In genomic region chr3:20776128-20776963, GRCm38 (mm10) we compare ENCODE assay signal across 8 mouse cellular contexts.
DNase-seq lines count a peak whose midpoint lies in the region; ATAC-seq and TF ChIP-seq lines count a peak whose summit lies in the region.

No protein-coding gene starts in this region.

- H3K27me3 ChIP-seq in kidney, embryonic 14.5 days (ENCODE audit: control insufficient read depth, insufficient read depth, low read length), result no peaks in the 10 kb centered on the region
- no peaks in the 10 kb centered on the region for H3K27me3 ChIP-seq in hindbrain, embryonic 14.5 days (ENCODE audit: control insufficient read depth, insufficient read depth, low read length)
- no peaks in the 10 kb centered on the region for H3K27me3 ChIP-seq in limb, embryonic 13.5 days
- H3K27me3 ChIP-seq in heart, adult 2 months (ENCODE audit: control insufficient read depth, insufficient read depth, low read length), result no peaks in the 10 kb centered on the region

- 54% methylated on average over 4 of the region's 4 CpGs for WGBS in kidney, embryonic 14.5 days
- 45% methylated on average over 4 of the region's 4 CpGs for WGBS in hindbrain, embryonic 14.5 days
- 51% methylated on average over 4 of the region's 4 CpGs for WGBS in limb, embryonic 13.5 days
- WGBS in heart, adult 2 months, result 83% methylated on average over 4 of the region's 4 CpGs

- TF ChIP-seq CTCF in heart, adult 2 months (IDR thresholded peaks at IDR 0.05), result no peak

- TF ChIP-seq POLR2A in heart, adult 2 months (IDR thresholded peaks at IDR 0.05; ENCODE audit: insufficient read depth, low read depth, low read length), result no peak

- intact Hi-C loops in heart, adult 2 months (cut with DNase I), result loop anchor here (5.0 kb wide), 1 partner anchor 51 kb away; no protein-coding TSS in a partner anchor

- no peak for TF ChIP-seq EP300 in heart, adult 2 months (IDR thresholded peaks at IDR 0.05; ENCODE audit: insufficient read depth, low read depth, low read length)

- no peak overlapping the region for H3K27ac ChIP-seq in kidney, embryonic 14.5 days (ENCODE audit: low read depth, low read length)
- H3K27ac ChIP-seq in hindbrain, embryonic 14.5 days, result peak overlapping the region; percentile 59
- H3K27ac ChIP-seq in limb, embryonic 13.5 days, result no peak overlapping the region
- no peak overlapping the region for H3K27ac ChIP-seq in heart, adult 2 months

- H3K4me2 ChIP-seq in kidney, embryonic 14.5 days (replicated peaks; ENCODE audit: low read depth, low read length), result no peak overlapping the region
- no peak overlapping the region for H3K4me2 ChIP-seq in hindbrain, embryonic 14.5 days (replicated peaks)
- H3K4me2 ChIP-seq in limb, embryonic 13.5 days (replicated peaks), result no peak overlapping the region

- no peaks in the 10 kb centered on the region for H3K36me3 ChIP-seq in kidney, embryonic 14.5 days (ENCODE audit: control insufficient read depth, insufficient read depth, low read length)
- H3K36me3 ChIP-seq in hindbrain, embryonic 14.5 days (replicated peaks; ENCODE audit: control insufficient read depth, insufficient read depth), result no peaks in the 10 kb centered on the region
- H3K36me3 ChIP-seq in limb, embryonic 13.5 days, result no peaks in the 10 kb centered on the region
- no peaks in the 10 kb centered on the region for H3K36me3 ChIP-seq in heart, adult 2 months (ENCODE audit: control insufficient read depth, insufficient read depth, low read length)

- no peak overlapping the region for H3K9ac ChIP-seq in kidney, embryonic 14.5 days (ENCODE audit: low read depth, low read length)
- no peak overlapping the region for H3K9ac ChIP-seq in hindbrain, embryonic 14.5 days
- no peak overlapping the region for H3K9ac ChIP-seq in limb, embryonic 13.5 days
- no peak overlapping the region for H3K9ac ChIP-seq in heart, adult 2 months (ENCODE audit: low read depth, low read length)

- no peaks in the 10 kb centered on the region for H3K79me2 ChIP-seq in heart, adult 2 months (replicated peaks; ENCODE audit: control insufficient read depth, insufficient read depth, low read length)

- no peaks in the 10 kb centered on the region for H3K4me1 ChIP-seq in kidney, embryonic 14.5 days (ENCODE audit: control insufficient read depth, insufficient read depth, low read length)
- peaks cover 7% of the 10 kb centered on the region; the same call in 1 of the 2 replicates for H3K4me1 ChIP-seq in hindbrain, embryonic 14.5 days (replicated peaks; ENCODE audit: control insufficient read depth, insufficient read depth, low read length)
- H3K4me1 ChIP-seq in limb, embryonic 13.5 days, result no peaks in the 10 kb centered on the region
- no peaks in the 10 kb centered on the region for H3K4me1 ChIP-seq in heart, adult 2 months (ENCODE audit: control insufficient read depth, insufficient read depth, low read length)

- DNase-seq in kidney, adult 9 months, result no peak
- DNase-seq in hindbrain, embryonic 14.5 days (ENCODE audit: low spot score), result no peak
- peak; percentile 36 for DNase-seq in right cerebral cortex, postnatal 25 days
- no peak for DNase-seq in heart, adult 2 months
- DNase-seq in heart, postnatal 4 days, result no peak

- peak; percentile 16; the same call in 1 of the 2 replicates for ATAC-seq in kidney, embryonic 14.5 days (ENCODE audit: low FRiP score, low TSS enrichment)
- ATAC-seq in hindbrain, embryonic 14.5 days (ENCODE audit: low FRiP score), result peak; percentile 86
- peak; percentile 40; the same call in 1 of the 2 replicates for ATAC-seq in limb, embryonic 13.5 days (ENCODE audit: low FRiP score, low read depth)
- ATAC-seq in granulocyte monocyte progenitor cell, adult 5-6 weeks (replicated peaks; ENCODE audit: poor library complexity, severe bottlenecking), result no peak

- no peaks in the 10 kb centered on the region for H3K9me3 ChIP-seq in kidney, embryonic 14.5 days (ENCODE audit: control insufficient read depth, low read length)
- no peaks in the 10 kb centered on the region for H3K9me3 ChIP-seq in hindbrain, embryonic 14.5 days (ENCODE audit: control insufficient read depth, low read length)
- H3K9me3 ChIP-seq in limb, embryonic 13.5 days, result no peaks in the 10 kb centered on the region

- no peak overlapping the region for H3K4me3 ChIP-seq in kidney, embryonic 14.5 days (ENCODE audit: low read length)
- H3K4me3 ChIP-seq in hindbrain, embryonic 14.5 days (replicated peaks; ENCODE audit: low read length), result no peak overlapping the region
- no peak overlapping the region for H3K4me3 ChIP-seq in limb, embryonic 13.5 days
- H3K4me3 ChIP-seq in heart, adult 2 months, result no peak overlapping the region
